Mouse (Mus musculus): ENCODE results near the gene Hjurp.

DNA sequence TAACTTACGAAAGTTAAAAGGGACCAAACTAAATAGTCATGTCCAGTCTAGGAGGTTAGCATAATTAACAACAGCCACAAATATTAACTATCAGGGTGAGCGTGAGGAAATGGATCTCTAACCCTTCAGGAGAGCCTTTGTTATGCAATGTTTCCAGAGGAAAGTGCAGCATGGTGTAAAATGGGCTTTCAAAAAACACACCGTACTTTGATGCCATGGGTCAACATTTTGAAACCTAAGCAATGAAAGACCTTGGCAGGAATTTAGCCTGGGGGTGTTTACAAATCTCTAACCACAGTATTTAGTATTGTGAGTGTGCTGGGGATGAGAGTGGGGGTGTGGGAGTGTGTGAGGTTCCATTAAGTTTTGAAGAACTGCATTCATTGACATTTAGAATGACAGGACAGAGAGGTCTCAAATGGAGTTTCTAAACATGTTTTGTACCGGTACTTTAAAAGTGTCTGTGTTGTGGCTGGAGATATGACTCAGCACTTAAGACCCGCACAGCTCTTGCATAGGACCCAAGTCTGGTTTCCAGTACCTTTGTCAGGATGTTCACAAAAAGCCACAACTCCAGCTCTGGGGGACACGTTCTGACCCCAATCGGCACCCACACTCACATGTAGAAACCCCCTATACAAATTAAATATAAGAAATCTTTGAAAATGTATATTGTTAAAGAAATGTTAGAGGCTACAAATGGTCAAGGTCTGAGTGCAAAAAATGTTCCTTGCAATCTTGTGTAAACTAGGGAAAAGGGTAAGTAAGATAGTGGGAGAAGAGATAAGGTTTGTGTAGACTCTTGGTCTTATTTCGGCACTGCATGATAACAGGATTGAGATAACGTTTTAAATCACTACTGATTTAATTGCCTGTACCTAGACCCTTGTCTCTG lies 1.9 kb upstream of the Hjurp start:
- no peak for TF ChIP-seq CTCF (IDR thresholded peaks at IDR 0.05; ENCODE audit: control insufficient read depth, insufficient read depth, insufficient replicate concordance, low read depth, low read length)
- no peak for TF ChIP-seq POLR2A (IDR thresholded peaks at IDR 0.05; ENCODE audit: control insufficient read depth, low read depth, low read length)
